9 mouse cellular contexts compared by ENCODE assay signal in genomic region chr7:6727351-6728121, GRCm38 (mm10). TPM values are rescaled to one million over a fixed set of nuclear protein-coding genes. Genes with fewer than 3 reads are reported as not detected.
DNase-seq lines count a peak whose midpoint lies in the region; ATAC-seq and TF ChIP-seq lines count a peak whose summit lies in the region.
"Had no signal": no experiment of that assay in that cellular context is flagged by ENCODE, and none has a peak within 500 bp of the region (broad histone marks: within the 10 kb centered on the region; RNA-seq: fewer than 3 reads in every experiment).

No protein-coding gene starts in this region.

- H3K9me3 ChIP-seq in hindbrain, embryonic 15.5 days = peaks cover 11% of the 10 kb centered on the region; the same call in 1 of the 2 replicates

- no peaks in the 10 kb centered on the region for H3K27me3 ChIP-seq in hindbrain, embryonic 15.5 days

- ATAC-seq in hindbrain, embryonic 15.5 days (ENCODE audit: low FRiP score, low read depth) = peak; percentile 69
- ATAC-seq in inflammation-experienced regulatory T-cells, adult 6 months = no peak

- H3K9ac ChIP-seq in hindbrain, embryonic 15.5 days = no peak overlapping the region

- H3K4me2 ChIP-seq in hindbrain, embryonic 15.5 days = peak overlapping the region; percentile 48

- 55% methylated on average over 19 of the region's 19 CpGs for WGBS in hindbrain, embryonic 15.5 days

- H3K4me3 ChIP-seq in gastrocnemius, adult 2 months = peak overlapping the region; percentile 81
- H3K4me3 ChIP-seq in hindbrain, embryonic 15.5 days = peak overlapping the region; percentile 62

- peak; percentile 62 for TF ChIP-seq CTCF in gastrocnemius, adult 2 months (IDR thresholded peaks at IDR 0.05)

- peak; percentile 87 for DNase-seq in adrenal gland, adult 8-10 months
- peak; percentile 84 to 86 for DNase-seq in cerebellum, postnatal 36 days
- peak; percentile 91 for DNase-seq in gastrocnemius, adult 2 months
- DNase-seq in left cerebral cortex, adult 11 months (ENCODE audit: low spot score) = peak; percentile 89
- peak; percentile 76 for DNase-seq in lung, postnatal 14 days
- peak; percentile 79 for DNase-seq in right cerebral cortex, postnatal 14 days

- peaks cover 11% of the 10 kb centered on the region for H3K36me3 ChIP-seq in hindbrain, embryonic 15.5 days

- intact Hi-C loops in gastrocnemius, adult 2 months (cut with DNase I) = loop anchor here (5.0 kb wide), 1 partner anchor 365 kb away; the partner anchor contains the start of gene Zfp78

- H3K27ac ChIP-seq in gastrocnemius, adult 2 months = peak overlapping the region; percentile 95
- H3K27ac ChIP-seq in hindbrain, embryonic 15.5 days (replicated peaks) = peak overlapping the region; percentile 93

- H3K4me1 ChIP-seq in hindbrain, embryonic 15.5 days (replicated peaks) = no peaks in the 10 kb centered on the region

RNA-seq across cellular contexts. Expression of gene Peg3, which starts 2.7 kb away (rescaled TPM):
- total RNA-seq in adrenal gland, adult 8-10 months (2022) = 10 to 100 TPM; 34.9 to 51.0 (median 38.2) TPM
- 1 to 10 TPM; 5.3 to 8.0 TPM for total RNA-seq in gastrocnemius, adult 2 months (2021)
- 90.4 and 93.6 TPM in 2 replicates for polyA plus RNA-seq in hindbrain, embryonic 15.5 days (2015; fragmentation: Nextera tagmentation; extraction: Ambion mirVana)
- polyA plus RNA-seq in inflammation-experienced regulatory T-cells, adult 6 months (2017; shearing (Covaris generic)) = not detected
- total RNA-seq: neutrophil, adult 5-6 weeks had no signal

RNA-seq across cellular contexts. Expression of gene Usp29, which starts 2.8 kb away (rescaled TPM):
- 1 to 10 TPM; 1.6 to 2.0 (median 1.8) TPM for total RNA-seq in adrenal gland, adult 8-10 months (2022)
- total RNA-seq in gastrocnemius, adult 2 months (2021) = under 1 TPM; 0.05 to 0.14 TPM
- 28.3 and 30.2 TPM in 2 replicates for polyA plus RNA-seq in hindbrain, embryonic 15.5 days (2015; fragmentation: Nextera tagmentation; extraction: Ambion mirVana)
- polyA plus RNA-seq in inflammation-experienced regulatory T-cells, adult 6 months (2017; shearing (Covaris generic)) = under 1 TPM in 1 of 3 experiments, not detected in 2; 0.15 TPM
- total RNA-seq: neutrophil, adult 5-6 weeks had no signal

RNA-seq across cellular contexts. Expression of gene Zim1, which starts 31.3 kb away (rescaled TPM):
- total RNA-seq in adrenal gland, adult 8-10 months (2022) = 1 to 10 TPM; 2.5 to 4.0 (median 3.0) TPM
- total RNA-seq in gastrocnemius, adult 2 months (2021) = 1 to 10 TPM; 2.8 to 3.3 TPM
- polyA plus RNA-seq in hindbrain, embryonic 15.5 days (2015; fragmentation: Nextera tagmentation; extraction: Ambion mirVana) = 7.1 and 7.5 TPM in 2 replicates
- not detected for polyA plus RNA-seq in inflammation-experienced regulatory T-cells, adult 6 months (2017; shearing (Covaris generic))
- total RNA-seq: neutrophil, adult 5-6 weeks had no signal
